Mouse (Mus musculus) G1E (cell line): ENCODE results near the gene Tbc1d17. TPM values are rescaled to one million over a fixed set of nuclear protein-coding genes. Genes with fewer than 3 reads are reported as not detected.
A peak's percentile ranks its signal among the peaks of the same experiment; 100 is the strongest.

Source experiments
- ATAC-seq: 2 replicates; pipeline ENCODE4 v1.8.0; 2016; ENCODE audit warnings: mild to moderate bottlenecking; ENCODE audit not compliant: insufficient number of reproducible peaks, poor library complexity, low FRiP score, severe bottlenecking; ENCODE audit errors: extremely low read depth
- DNase-seq: peaks from one replicate; pipeline ENCODE4 v3.0.0; 2012; ENCODE audit warnings: low spot score
- H3K27me3 ChIP-seq: 2 replicates; pipeline ENCODE4 v1.6.1; 2012; ENCODE audit warnings: mild to moderate bottlenecking, low read length, inconsistent platforms; ENCODE audit not compliant: insufficient read depth
- H3K36me3 ChIP-seq: replicated peaks from 2 replicates; pipeline ENCODE3; 2012; ENCODE audit warnings: mild to moderate bottlenecking, inconsistent platforms
- H3K4me1 ChIP-seq: 2 replicates; pipeline ENCODE4 v1.6.1; 2012; ENCODE audit warnings: low read depth, low read length, inconsistent platforms, mixed read lengths; ENCODE audit not compliant: insufficient read depth
- H3K4me3 ChIP-seq: 2 replicates; pipeline ENCODE4 v1.5.1; 2012; ENCODE audit warnings: low read depth, mild to moderate bottlenecking, inconsistent platforms, low read length, moderate library complexity, mixed read lengths
- H3K9me3 ChIP-seq: replicated peaks from 2 replicates; pipeline ENCODE4 v1.6.1; 2012; ENCODE audit warnings: inconsistent platforms
- CTCF ChIP-seq: IDR thresholded peaks from 2 replicates; pipeline ENCODE4 v1.5.1; 2012; ENCODE audit warnings: low read depth, low read length, inconsistent platforms, mixed read lengths
- GATA1 ChIP-seq: IDR thresholded peaks from 2 replicates; pipeline ENCODE4 v1.6.1; 2012; ENCODE audit warnings: borderline replicate concordance, low read length, inconsistent platforms, mixed read lengths
- GATA2 ChIP-seq: IDR thresholded peaks from 2 replicates; pipeline ENCODE4 v1.6.1; 2012; ENCODE audit warnings: low read depth, low read length, inconsistent platforms, borderline replicate concordance
- POLR2AphosphoS5 ChIP-seq: IDR thresholded peaks from 2 replicates; pipeline ENCODE4 v1.6.1; 2012; ENCODE audit warnings: low read depth, low read length, inconsistent platforms; ENCODE audit not compliant: insufficient replicate concordance
- TAL1 ChIP-seq: conservative IDR thresholded peaks from 2 replicates; pipeline ENCODE4 v1.6.1; 2012; ENCODE audit warnings: low read depth, low read length, inconsistent platforms, mixed read lengths
- polyA plus RNA-seq: library from polyadenylated mRNA; stranded (reverse); fragments of >175 nt; gene quantifications from 2 replicates; pipeline ENCODE4 v1.2.3, GENCODE M21; 2012
- total RNA-seq, 2 experiments: library from RNA; stranded (forward) in 1 of 2; stranded (reverse) in 1 of 2; fragments of 200-1000 nt in 1 of 2; fragments of >200 nt in 1 of 2; fragmentation: Nextera tagmentation in 1 of 2; gene quantifications; 2 replicates each; pipeline ENCODE4 v1.2.3; 2014 to 2017

Tbc1d17 gene
- total and polyA plus RNA-seq, 3 experiments, result 25.7 to 75.7 (median 32.3) TPM

DNA sequence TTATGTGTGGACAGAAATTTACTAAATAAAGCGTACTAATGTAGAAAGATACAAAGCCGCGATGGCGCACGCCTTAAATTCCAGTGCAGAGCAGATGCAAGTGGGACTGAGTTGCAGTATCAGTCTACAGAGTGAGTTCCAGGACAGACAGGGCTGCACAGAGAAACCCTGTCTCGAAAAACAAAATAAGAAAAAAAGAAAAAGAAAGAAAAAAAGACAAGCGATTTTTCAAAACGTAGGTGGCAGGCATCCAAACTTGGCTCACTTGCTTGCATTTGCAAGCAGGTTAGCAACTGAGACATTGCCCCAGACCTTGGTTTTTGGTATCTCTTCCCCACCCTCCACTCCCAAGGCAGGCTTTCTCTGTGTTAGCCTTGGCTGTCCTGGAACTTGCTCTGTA, 44.3 kb upstream of the Tbc1d17 start:
- TF ChIP-seq GATA2, result no peak
- H3K4me1 ChIP-seq, result peaks cover 73% of the 10 kb centered on the region
- H3K27me3 ChIP-seq, result no peaks in the 10 kb centered on the region
- peaks cover 43% of the 10 kb centered on the region for H3K36me3 ChIP-seq
- no peak overlapping the region for H3K4me3 ChIP-seq
- H3K9me3 ChIP-seq, result no peaks in the 10 kb centered on the region
- ATAC-seq (no peak), DNase-seq (no peak)

DNA sequence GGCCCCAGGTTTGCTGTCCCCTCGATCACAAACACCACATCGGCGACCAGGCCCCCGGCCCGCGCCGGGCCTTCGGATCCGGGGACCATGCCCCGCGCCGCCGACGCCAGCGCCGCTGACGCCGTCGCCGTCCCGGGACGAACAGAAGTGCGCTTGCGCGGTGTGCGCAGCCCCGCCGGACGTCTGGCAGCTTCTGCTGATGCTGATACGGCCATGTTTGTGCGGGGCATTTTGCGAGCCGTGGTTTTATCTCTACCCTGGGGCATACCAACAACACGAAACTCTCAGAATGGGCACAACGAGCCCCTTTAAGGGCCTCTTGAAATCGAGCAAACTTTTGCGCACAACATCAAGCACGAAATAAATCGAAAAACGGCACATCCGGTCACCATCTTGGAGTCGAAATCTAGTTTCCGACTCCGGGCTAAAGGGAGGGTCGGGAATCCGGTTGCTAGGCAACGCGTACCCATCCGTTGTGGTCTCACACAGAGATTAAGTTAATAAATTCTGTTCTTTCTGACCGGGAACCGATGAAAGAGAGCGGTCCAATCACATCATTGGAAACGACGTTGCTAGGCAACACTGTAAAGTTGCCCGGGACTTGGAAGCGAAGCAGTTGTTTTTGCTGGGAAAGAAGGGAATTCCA, 43.5 kb upstream of the Tbc1d17 start, which contains the start of gene Med25:
Gene Med25, minus strand, starts transcription at position 437 of the 646 bp plus-strand sequence.
- TF ChIP-seq CTCF (no peak), POLR2AphosphoS5 (no peak), GATA2 (no peak), TAL1 (no peak)
- no peaks in the 10 kb centered on the region for H3K9me3 ChIP-seq
- peak; percentile 31; the same call in 1 of the 2 replicates for ATAC-seq
- no peaks in the 10 kb centered on the region for H3K27me3 ChIP-seq
- peak; percentile 89 for DNase-seq
- peaks cover 65% of the 10 kb centered on the region for H3K4me1 ChIP-seq
- peak within 1 kb of the TSS; percentile 91 for H3K4me3 ChIP-seq
- peaks cover 43% of the 10 kb centered on the region for H3K36me3 ChIP-seq

DNA sequence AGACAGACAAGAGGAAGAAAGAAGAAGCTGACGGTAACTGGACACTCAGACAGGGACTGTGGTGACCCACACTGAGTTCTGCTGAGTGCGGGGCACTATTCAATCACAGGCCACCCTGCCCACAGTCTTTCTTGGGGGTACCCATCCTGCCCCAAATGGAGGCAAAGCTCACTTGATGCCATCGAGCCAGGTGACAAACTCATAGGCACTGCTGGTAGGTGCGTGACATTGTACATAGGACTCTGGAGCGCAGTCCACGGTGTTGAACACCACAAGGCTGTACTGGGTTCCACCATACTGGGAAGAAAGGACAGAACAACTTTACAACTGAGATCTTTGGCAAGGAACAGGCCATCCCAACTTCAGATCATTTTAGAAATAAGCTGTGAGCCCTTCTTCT, 42.7 kb upstream of the Tbc1d17 start:
- peaks cover 65% of the 10 kb centered on the region for H3K4me1 ChIP-seq
- H3K36me3 ChIP-seq, result peaks cover 46% of the 10 kb centered on the region
- TF ChIP-seq GATA1 (no peak), CTCF (no peak), TAL1 (no peak), GATA2 (no peak), POLR2AphosphoS5 (no peak)
- DNase-seq (peak; percentile 16), ATAC-seq (no peak)
- H3K9me3 ChIP-seq, result no peaks in the 10 kb centered on the region
- H3K4me3 ChIP-seq, result peak overlapping the region; percentile 91
- H3K27me3 ChIP-seq, result no peaks in the 10 kb centered on the region

DNA sequence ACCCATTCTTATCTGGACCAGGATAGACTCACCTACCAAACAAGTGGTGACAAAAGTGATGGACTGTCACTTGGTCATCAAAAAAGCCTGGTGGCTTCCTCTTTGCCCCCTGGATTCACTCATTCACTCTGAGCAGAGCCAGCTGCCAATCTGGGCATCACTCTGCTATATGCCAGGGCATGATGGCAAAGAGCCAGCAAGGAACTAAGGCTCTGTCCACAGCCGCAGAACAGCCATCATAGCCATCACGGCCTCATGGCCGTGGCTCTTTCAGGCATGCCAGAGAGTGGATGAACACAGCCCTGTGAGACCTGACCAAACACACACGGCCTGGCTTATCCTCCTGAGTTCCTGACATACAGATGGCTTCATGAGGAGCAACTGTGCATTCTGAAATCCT, 41.9 kb upstream of the Tbc1d17 start:
- H3K27me3 ChIP-seq, result no peaks in the 10 kb centered on the region
- no peaks in the 10 kb centered on the region for H3K9me3 ChIP-seq
- no peak for DNase-seq
- H3K4me1 ChIP-seq, result peaks cover 63% of the 10 kb centered on the region
- peaks cover 55% of the 10 kb centered on the region for H3K36me3 ChIP-seq
- ATAC-seq, result no peak
- TF ChIP-seq TAL1, result no peak
- TF ChIP-seq POLR2AphosphoS5, result no peak
- no peak for TF ChIP-seq CTCF
- no peak for TF ChIP-seq GATA1
- TF ChIP-seq GATA2, result no peak
- peak overlapping the region; percentile 11; the same call in 1 of the 2 replicates for H3K4me3 ChIP-seq

DNA sequence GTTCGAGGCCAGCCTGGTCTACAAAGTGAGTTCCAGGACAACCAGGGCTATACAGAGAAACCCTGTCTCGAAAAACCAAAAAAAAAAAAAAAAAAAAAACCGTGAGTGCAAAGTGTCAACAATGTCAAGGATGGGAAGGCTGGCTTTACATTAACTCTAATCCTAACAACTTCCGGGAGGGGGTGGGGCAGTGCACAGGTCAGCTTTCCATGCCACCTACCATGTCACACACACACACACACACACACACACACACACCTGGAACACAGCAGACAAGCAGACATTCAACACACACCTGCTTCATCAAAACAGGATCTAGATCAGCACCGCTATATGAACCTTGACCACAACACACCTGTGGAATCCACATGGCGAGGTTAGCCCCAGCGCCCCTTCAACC, 41.3 kb upstream of the Tbc1d17 start:
- TF ChIP-seq GATA1 (no peak), GATA2 (no peak), POLR2AphosphoS5 (no peak), CTCF (no peak), TAL1 (no peak)
- ATAC-seq (no peak), DNase-seq (no peak)
- Histone ChIP-seq H3K27me3 (no peaks in the 10 kb centered on the region), H3K9me3 (no peaks in the 10 kb centered on the region), H3K4me3 (no peak overlapping the region; the same call in 1 of the 2 replicates), H3K4me1 (peaks cover 57% of the 10 kb centered on the region), H3K36me3 (peaks cover 60% of the 10 kb centered on the region)

DNA sequence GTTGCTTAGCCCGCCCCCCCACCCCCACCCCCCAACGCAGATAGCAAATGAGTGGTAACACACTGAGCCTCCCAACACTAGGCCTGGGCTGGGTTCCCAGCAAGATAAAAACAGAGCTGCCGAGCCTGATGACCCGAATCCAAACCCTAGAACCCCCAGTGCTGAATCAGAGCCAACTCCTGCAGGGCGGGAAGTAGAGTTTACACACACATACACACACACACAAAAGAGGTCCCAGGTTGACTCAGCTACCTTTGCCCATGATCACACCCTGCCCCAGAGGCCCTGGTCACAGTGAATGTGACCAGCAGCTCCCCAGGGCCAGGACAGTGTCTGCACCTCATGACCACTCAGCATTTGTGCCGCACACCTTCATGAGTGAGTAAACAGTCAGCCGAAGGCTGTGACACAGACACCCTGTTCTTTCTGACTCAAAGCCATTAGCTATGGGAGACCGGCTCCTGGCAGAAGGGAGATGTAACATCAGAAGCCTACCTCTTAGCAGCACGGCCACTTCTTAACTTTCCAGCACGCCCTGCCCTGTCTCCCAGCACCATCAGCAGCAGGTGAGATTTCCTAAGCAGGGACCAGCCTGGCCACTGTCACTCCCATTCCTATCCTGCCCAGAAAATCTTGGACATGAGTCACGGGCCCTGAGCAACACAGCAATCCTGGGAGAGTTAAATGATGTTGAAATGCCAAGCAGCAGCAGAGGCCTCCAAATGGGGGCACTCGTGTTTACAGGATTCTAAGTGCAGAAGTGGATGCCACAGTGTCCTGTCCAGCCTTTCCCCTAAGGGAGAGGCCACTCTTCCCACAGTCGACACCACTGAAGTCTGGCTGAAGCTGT, 39.6 kb upstream of the Tbc1d17 start:
- no peaks in the 10 kb centered on the region for H3K9me3 ChIP-seq
- no peaks in the 10 kb centered on the region for H3K27me3 ChIP-seq
- TF ChIP-seq TAL1 (no peak), CTCF (no peak), GATA2 (no peak), POLR2AphosphoS5 (no peak), GATA1 (no peak)
- peaks cover 75% of the 10 kb centered on the region for H3K36me3 ChIP-seq
- no peak for DNase-seq
- ATAC-seq, result no peak
- peaks cover 51% of the 10 kb centered on the region for H3K4me1 ChIP-seq
- no peak overlapping the region for H3K4me3 ChIP-seq
